Mouse (Mus musculus): ENCODE data around the gene Astn1. TPM values are rescaled to one million over a fixed set of nuclear protein-coding genes. Genes with fewer than 3 reads are reported as not detected.

The Astn1 gene
- total RNA-seq, 2 experiments from 2014 or later: 8.5 to 10.7 TPM

GRCm38 (mm10) chr1:158411146-158411545 is 49.1 kb downstream of the Astn1 start:
- no peak for DNase-seq (ENCODE audit: low spot score in 2 of 2)

DNA sequence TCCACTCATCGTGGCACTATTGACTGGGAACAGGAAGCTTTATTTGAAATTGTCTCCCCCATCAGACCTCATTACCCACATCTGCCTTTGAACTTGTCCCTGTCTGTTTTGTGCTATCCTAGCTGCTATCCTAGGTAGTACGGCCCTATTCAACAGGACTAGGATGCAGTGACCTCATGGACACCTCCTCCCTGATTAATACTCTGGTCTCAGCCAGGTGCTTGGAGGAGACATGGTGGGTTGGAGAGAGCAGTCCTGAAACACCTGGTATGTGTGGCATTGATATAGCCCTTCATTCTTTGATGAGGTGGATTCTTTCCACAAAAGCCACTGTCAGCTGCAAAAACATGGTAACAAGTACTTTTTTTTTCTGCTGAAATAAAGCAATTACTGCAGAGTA is 52.1 kb downstream of the Astn1 start:
- DNase-seq (ENCODE audit: low spot score in 2 of 2): no peak

GRCm38 (mm10) chr1:158421451-158421850 is 59.4 kb downstream of the Astn1 start:
- DNase-seq (ENCODE audit: low spot score in 2 of 2): no peak

- DNase-seq (ENCODE audit: low spot score in 2 of 2): no peak
These were observed 60.7 kb downstream of the Astn1 start for GRCm38 (mm10) chr1:158422739-158423138.

- DNase-seq (ENCODE audit: low spot score in 2 of 2): no peak
These were observed 84.0 kb downstream of the Astn1 start for GRCm38 (mm10) chr1:158446071-158446470.

DNA sequence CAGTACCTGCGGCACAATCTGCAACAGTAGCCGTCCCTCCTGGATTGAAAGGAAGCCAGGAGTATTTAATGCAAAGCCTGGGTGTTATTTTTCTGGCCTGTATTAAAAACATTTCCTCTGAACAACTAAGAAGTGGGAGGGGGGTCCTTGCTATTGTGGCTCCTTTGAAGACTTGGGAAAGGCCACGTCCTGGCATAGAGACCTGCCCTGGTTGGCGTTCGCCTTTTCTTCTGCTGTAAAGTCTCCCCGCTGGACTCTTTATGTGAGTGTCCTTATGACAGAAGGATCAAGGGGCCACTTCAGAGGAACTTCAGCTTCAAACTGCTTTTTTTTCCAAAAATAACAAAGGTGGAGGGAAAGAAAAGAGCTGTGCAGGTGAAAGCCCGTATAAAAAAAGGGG is 85.9 kb downstream of the Astn1 start:
- no peak for DNase-seq (ENCODE audit: low spot score in 2 of 2)

- DNase-seq (ENCODE audit: low spot score in 2 of 2): no peak
These were observed 90.6 kb downstream of the Astn1 start for GRCm38 (mm10) chr1:158452675-158453074.

- DNase-seq (ENCODE audit: low spot score in 2 of 2): no peak
These were observed 91.5 kb downstream of the Astn1 start for GRCm38 (mm10) chr1:158453587-158453986.

GRCm38 (mm10) chr1:158463975-158464374 is 101.9 kb downstream of the Astn1 start:
- DNase-seq (ENCODE audit: low spot score in 2 of 2): no peak

DNA sequence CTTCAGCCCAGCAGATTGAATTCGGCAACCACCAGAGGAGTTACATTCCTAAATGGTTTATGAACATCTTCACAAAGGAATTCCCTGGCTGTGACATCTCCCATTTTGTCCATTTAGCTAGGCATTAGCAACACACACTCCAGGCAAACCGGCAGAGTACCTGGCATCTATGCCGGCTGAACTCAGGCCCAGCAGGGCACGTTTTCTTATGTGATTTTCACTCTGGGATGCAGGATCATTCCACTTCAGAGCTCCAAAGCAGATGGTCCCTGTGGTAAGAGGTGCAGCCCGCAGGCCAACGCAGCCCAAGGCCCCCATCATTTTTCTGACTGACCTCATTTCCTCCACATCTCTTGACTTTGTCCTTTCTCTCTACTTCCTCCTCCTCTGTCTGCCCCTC is 103.2 kb downstream of the Astn1 start:
- no peak for DNase-seq (ENCODE audit: low spot score in 2 of 2)

DNA sequence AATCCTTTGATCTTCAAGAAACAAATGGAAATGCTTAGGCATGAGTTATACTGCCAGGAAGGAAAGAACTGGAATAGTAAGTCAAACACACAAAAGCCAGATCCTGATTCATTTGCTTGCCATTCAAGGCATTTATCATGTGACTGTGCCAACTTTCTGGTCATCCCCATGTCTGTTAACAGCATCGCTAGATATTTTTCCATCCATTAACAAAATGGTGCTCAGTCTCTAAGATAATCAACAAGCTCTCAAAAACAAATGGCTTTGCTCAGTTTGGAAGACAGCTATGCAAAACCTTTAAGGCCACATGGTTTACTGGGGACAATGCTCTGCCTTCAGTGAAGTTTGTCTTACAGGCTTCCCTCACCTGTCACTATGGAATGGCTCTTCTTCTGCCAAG is 115.8 kb downstream of the Astn1 start:
- no peak for DNase-seq (ENCODE audit: low spot score in 2 of 2)

- no peak for DNase-seq (ENCODE audit: low spot score in 2 of 2)
These were observed 118.2 kb downstream of the Astn1 start for GRCm38 (mm10) chr1:158480285-158480684.

- no peak for DNase-seq (ENCODE audit: low spot score in 2 of 2)
These were observed 121.7 kb downstream of the Astn1 start for GRCm38 (mm10) chr1:158483733-158484132.

- peak in 1 of 2 experiments; percentile 7 for DNase-seq (ENCODE audit: low spot score in 2 of 2)
These were observed 127.5 kb downstream of the Astn1 start for GRCm38 (mm10) chr1:158489521-158490021.

- no peak for DNase-seq (ENCODE audit: low spot score in 2 of 2)
These were observed 128.1 kb downstream of the Astn1 start for GRCm38 (mm10) chr1:158490175-158490574.

DNA sequence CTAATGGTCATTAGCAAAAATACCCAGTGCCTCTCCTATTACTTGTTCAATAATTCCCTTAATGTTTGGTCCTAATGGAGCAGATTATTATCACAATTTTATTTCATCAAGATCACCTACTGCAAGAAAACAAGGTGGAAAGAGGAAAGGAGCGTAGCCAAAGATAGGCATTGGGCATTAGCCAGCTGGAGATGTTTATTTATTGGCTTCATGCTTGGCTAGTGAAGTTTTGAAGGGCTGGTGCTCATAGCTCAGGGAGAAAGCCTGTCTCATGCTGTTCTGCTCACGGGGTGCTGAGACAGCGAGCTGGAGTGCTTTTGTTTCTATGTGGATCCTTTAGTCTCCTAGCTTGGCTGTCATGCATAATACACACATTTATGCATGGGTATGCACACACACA is 131.2 kb downstream of the Astn1 start:
- no peak for DNase-seq (ENCODE audit: low spot score in 2 of 2)

DNA sequence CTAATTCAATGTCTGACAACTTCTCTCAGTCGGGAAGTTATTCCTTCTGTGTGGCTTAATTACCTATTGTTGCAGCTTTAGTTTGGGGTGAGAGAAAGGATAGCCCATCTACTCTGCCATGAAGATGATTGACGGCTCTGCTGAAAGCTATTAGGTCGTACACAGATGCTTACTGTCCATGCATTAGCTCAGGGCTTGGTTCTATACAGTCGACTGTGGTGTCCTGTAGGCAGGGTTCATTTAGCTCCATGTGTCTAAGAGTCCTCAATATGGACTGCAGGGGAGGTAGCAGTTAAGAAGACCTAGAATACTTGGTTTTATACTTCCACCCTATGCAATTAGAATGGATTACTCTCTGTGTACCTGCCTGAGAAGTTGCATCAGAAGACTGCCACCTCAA is 138.1 kb downstream of the Astn1 start:
- no peak for DNase-seq (ENCODE audit: low spot score in 2 of 2)

- DNase-seq (ENCODE audit: low spot score in 2 of 2): no peak
These were observed 138.9 kb downstream of the Astn1 start for GRCm38 (mm10) chr1:158501019-158501418.

DNA sequence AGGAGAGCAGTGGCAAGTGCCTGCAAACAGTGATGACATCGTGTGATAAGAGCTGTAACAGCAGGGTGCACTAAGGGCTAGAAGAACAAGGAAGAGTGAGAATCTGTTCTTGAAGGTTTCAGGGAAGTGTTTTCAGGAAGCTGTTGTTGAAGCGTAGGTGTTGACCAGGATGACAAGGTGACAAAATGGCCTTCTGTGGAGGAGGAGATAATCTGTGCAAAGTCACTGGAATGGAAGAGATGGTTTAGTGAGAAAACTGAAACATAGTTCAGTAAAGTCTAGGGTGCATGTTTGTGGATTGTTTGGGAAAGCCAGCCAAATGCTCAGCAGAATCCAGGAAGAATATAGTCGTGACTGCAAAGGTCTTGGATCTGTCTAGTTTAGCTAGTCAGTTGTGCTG is 145.5 kb downstream of the Astn1 start:
- no peak for DNase-seq (ENCODE audit: low spot score in 2 of 2)

- no peak for DNase-seq (ENCODE audit: low spot score in 2 of 2)
These were observed 147.2 kb downstream of the Astn1 start for GRCm38 (mm10) chr1:158509112-158509855.

DNA sequence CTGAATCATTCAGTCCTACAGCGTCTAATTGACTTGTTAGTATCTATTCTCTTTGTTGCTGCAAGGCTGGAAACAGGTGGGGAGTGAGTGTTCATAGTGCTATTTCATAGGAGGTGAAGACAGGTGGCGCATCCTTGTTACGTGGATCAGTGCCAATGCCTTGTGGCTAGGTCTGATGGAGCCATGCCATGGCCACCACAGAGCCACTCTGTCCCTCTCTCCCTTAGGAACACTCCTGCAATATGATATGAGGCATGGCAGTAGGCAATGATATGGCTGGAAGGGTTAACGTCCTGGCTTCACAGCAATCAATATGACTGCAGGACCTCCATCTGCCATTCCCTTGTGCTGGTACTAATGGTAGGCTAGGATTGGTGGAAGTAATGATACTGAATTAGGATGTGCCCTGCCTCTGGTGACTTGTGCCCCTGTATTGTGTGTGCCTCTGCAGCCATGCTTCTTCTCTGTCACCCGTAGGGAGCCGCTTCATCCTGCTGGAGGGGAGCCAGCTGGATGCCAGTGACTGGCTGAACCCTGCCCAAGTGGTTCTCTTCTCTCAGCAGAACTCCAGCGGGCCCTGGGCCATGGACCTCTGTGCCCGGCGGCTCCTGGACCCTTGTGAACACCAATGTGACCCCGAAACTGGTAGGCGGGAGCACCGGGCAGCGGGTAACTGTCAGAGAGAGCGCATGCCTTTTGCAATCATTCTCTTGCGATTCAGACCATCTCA is 148.6 kb downstream of the Astn1 start:
- no peak for DNase-seq (ENCODE audit: low spot score in 2 of 2)

DNA sequence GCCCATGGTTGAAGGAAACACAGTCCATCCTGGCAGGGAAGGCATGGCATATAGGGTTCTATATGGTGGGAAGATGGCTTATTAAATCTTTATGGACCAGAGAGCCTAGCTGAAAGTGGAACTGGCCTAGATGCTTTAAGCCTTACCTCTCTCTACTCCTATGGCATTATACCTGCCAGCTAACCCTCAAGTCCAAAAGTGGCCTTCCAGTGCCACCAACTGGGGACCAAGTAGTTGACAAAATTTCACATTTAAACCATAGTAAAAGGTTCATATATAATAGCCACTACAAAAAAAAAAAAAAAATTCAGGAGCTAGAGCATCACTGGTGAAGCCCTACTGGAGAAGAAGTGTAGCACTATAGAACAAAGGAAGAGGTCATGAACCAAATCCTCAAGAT is 150.0 kb downstream of the Astn1 start:
- no peak for DNase-seq (ENCODE audit: low spot score in 2 of 2)

DNA sequence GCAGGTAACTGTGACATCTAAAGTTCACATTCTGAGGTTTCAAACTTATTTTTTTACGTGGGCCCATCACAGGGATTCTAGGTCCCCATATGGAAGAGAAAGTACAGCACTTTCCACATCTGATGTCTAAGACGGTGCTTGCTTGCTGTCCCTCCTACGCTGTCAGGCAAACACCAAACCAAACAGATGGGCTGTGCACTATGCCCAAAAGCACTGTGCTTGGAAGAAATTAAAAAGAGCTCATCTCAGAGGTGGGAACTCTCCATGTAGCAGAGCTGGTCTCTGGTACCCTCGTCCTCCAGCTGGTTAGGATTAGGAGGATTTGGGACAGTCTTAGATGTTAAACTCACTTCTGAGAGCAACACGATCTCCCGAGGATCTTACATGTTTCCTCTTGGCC is 150.6 kb downstream of the Astn1 start:
- DNase-seq (ENCODE audit: low spot score in 2 of 2): no peak

All from adrenal gland, postnatal 4 days (tissue).